Comparison of ENCODE assay signal across 21 mouse cellular contexts in the genomic region with DNA sequence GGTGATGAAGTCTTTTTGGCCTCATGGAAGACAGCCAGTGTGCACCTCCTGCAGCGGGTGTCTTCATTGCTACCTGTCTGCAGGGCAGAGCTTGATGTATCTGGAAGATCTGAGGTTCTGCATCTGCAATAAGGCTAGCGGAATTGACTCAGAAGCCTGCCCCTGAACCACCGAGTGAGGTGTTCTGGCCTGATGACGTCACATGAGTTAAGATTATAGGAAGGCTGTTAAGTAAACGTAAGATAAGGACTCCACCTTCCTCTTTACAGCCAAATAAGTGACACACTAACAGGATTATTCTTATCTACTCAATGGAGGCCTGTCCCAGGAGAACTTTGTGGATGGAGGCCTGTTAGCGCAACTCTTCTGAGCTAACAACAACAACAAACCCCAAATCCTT. TPM values are rescaled to one million over a fixed set of nuclear protein-coding genes. Genes with fewer than 3 reads are reported as not detected.
DNase-seq lines count a peak whose midpoint lies in the region; ATAC-seq and TF ChIP-seq lines count a peak whose summit lies in the region.
"Had no signal": no experiment of that assay in that cellular context is flagged by ENCODE, and none has a peak within 500 bp of the region (broad histone marks: within the 10 kb centered on the region; RNA-seq: fewer than 3 reads in every experiment).

No protein-coding gene starts in this region.

- H3K79me2 ChIP-seq in heart, adult 2 months (replicated peaks; ENCODE audit: control insufficient read depth, insufficient read depth, low read length) = peaks cover 2% of the 10 kb centered on the region

- ATAC-seq in limb, embryonic 13.5 days (ENCODE audit: low FRiP score, low read depth) = no peak
- ATAC-seq: forebrain, embryonic 13.5 days; forebrain, postnatal 0 days; inflammation-experienced regulatory T-cells, adult 6 months had no signal

- H3K4me3 ChIP-seq in heart, adult 2 months = no peak overlapping the region
- H3K4me3 ChIP-seq in limb, embryonic 13.5 days = no peak overlapping the region
- no peak overlapping the region for H3K4me3 ChIP-seq in limb, embryonic 10.5 days
- H3K4me3 ChIP-seq: forebrain, embryonic 13.5 days; heart, embryonic 10.5 days; hindbrain, embryonic 15.5 days had no signal

- H3K27ac ChIP-seq in heart, adult 2 months = peak overlapping the region; percentile 12; the same call in 1 of the 2 replicates
- 0 out of 2 replicates have a peak overlapping the region, but pooled peaks have one; percentile 28 for H3K27ac ChIP-seq in limb, embryonic 13.5 days
- no peak overlapping the region for H3K27ac ChIP-seq in limb, embryonic 10.5 days
- H3K27ac ChIP-seq: forebrain, embryonic 13.5 days; hindbrain, embryonic 15.5 days had no signal

- no peak overlapping the region for H3K9ac ChIP-seq in heart, adult 2 months (ENCODE audit: low read depth, low read length)
- H3K9ac ChIP-seq in limb, embryonic 13.5 days = no peak overlapping the region
- H3K9ac ChIP-seq: forebrain, embryonic 13.5 days; forebrain, postnatal 0 days; hindbrain, embryonic 15.5 days had no signal

- peaks cover 4% of the 10 kb centered on the region; the same call in 1 of the 2 replicates for H3K36me3 ChIP-seq in heart, adult 2 months (ENCODE audit: control insufficient read depth, insufficient read depth, low read length)
- no peaks in the 10 kb centered on the region for H3K36me3 ChIP-seq in limb, embryonic 13.5 days
- H3K36me3 ChIP-seq in limb, embryonic 10.5 days = peaks cover 4% of the 10 kb centered on the region; the same call in 1 of the 2 replicates
- H3K36me3 ChIP-seq: heart, embryonic 10.5 days; hindbrain, embryonic 15.5 days had no signal

- H3K9me3 ChIP-seq in limb, embryonic 13.5 days = no peaks in the 10 kb centered on the region
- H3K9me3 ChIP-seq in limb, embryonic 10.5 days (replicated peaks) = no peaks in the 10 kb centered on the region
- H3K9me3 ChIP-seq: forebrain, embryonic 13.5 days; heart, embryonic 10.5 days; hindbrain, embryonic 15.5 days had no signal

- H3K4me1 ChIP-seq in heart, adult 2 months (ENCODE audit: control insufficient read depth, insufficient read depth, low read length) = peaks cover 14% of the 10 kb centered on the region
- peaks cover 63% of the 10 kb centered on the region for H3K4me1 ChIP-seq in limb, embryonic 13.5 days
- peaks cover 43% of the 10 kb centered on the region for H3K4me1 ChIP-seq in limb, embryonic 10.5 days

- no peak for DNase-seq in heart, adult 2 months
- DNase-seq in heart, postnatal 4 days = no peak
- no peak for DNase-seq in limb, embryonic 10.5 days (ENCODE audit: low spot score)
- peak; percentile 64 for DNase-seq in large intestine, adult 2 months (ENCODE audit: low read depth, low spot score)
- DNase-seq in yolk sac, embryonic 10.5 days (ENCODE audit: low spot score) = peak; percentile 39
- no peak for DNase-seq in layer of hippocampus, postnatal 10 days (ENCODE audit: low spot score in 2 of 2)
- DNase-seq: adrenal gland, adult 2 months; adrenal gland, postnatal 25 days; cerebellum, adult 11 months; cerebellum, adult 8-10 months; cerebellum, postnatal 14 days; embryo, embryonic 11 days; forebrain, postnatal 0 days; gastrocnemius, postnatal 14 days; heart, postnatal 14 days had no signal

- WGBS in heart, adult 2 months = 56% methylated on average over 6 of the region's 6 CpGs
- 49% methylated on average over 6 of the region's 6 CpGs for WGBS in limb, embryonic 13.5 days
- 62% methylated on average over 6 of the region's 6 CpGs for WGBS in limb, embryonic 10.5 days
- 25% methylated on average over 6 of the region's 6 CpGs for WGBS in large intestine, adult 2 months

- no peak for TF ChIP-seq CTCF in heart, adult 2 months (IDR thresholded peaks at IDR 0.05)

- intact Hi-C loops in heart, adult 2 months (cut with DNase I) = no loop called here

- H3K4me2 ChIP-seq in limb, embryonic 13.5 days (replicated peaks) = no peak overlapping the region
- H3K4me2 ChIP-seq: forebrain, embryonic 13.5 days; hindbrain, embryonic 15.5 days had no signal

- no peak for TF ChIP-seq EP300 in heart, adult 2 months (IDR thresholded peaks at IDR 0.05; ENCODE audit: insufficient read depth, low read depth, low read length)

- H3K27me3 ChIP-seq in heart, adult 2 months (ENCODE audit: control insufficient read depth, insufficient read depth, low read length) = no peaks in the 10 kb centered on the region
- no peaks in the 10 kb centered on the region for H3K27me3 ChIP-seq in limb, embryonic 13.5 days
- no peaks in the 10 kb centered on the region for H3K27me3 ChIP-seq in limb, embryonic 10.5 days (ENCODE audit: low read depth, poor library complexity, severe bottlenecking)
- H3K27me3 ChIP-seq: CH12.LX; forebrain, embryonic 13.5 days; hindbrain, embryonic 15.5 days had no signal

- TF ChIP-seq POLR2A in heart, adult 2 months (IDR thresholded peaks at IDR 0.05; ENCODE audit: insufficient read depth, low read depth, low read length) = no peak

RNA-seq across cellular contexts. Expression of a gene that starts 4.5 kb away (rescaled TPM):
- total RNA-seq in heart, adult 2 months (2021) = 10 to 100 TPM in 1 of 2 experiments, 1 to 10 TPM in 1; 10.0 to 11.1 TPM
- polyA plus RNA-seq in heart, adult 2 months (2012; rRNA removed) = 8.6 and 10.2 TPM in 2 replicates
- 10 to 100 TPM; 43.5 to 45.3 TPM for total RNA-seq in heart, postnatal 4 days (2021)
- 21.6 and 21.8 TPM in 2 replicates for polyA plus RNA-seq in limb, embryonic 13.5 days (2015; fragmentation: Nextera tagmentation; extraction: Ambion mirVana)
- polyA plus RNA-seq in limb, embryonic 10.5 days (2016; fragmentation: Nextera tagmentation; extraction: Ambion mirVana) = 25.9 and 26.9 TPM in 2 replicates
- polyA plus RNA-seq in large intestine, adult 2 months (2012; rRNA removed) = 12.3 and 16.3 TPM in 2 replicates
- total RNA-seq in layer of hippocampus, postnatal 10 days (2021) = 10 to 100 TPM; 41.6 to 42.4 TPM
- total RNA-seq: CH12.LX had no signal

Comparison
In these comparisons a context has a peak if more than half of its experiments do, and no peak if none do; other contexts are left out.
1. DNase-seq: peak in large intestine, adult 2 months (single experiment) and yolk sac, embryonic 10.5 days (single experiment); none in heart, adult 2 months (0 of 2), heart, postnatal 4 days (single experiment), limb, embryonic 10.5 days (single experiment) and layer of hippocampus, postnatal 10 days (0 of 2).